Mouse (Mus musculus): ENCODE measurements at regions not wholly inside any gene's neighbourhood (a gene's known extent, or its start where the extent isn't known, plus 50 kb on each side); places are given as distances from the start of the nearest gene placed in this dataset.

- DNase-seq (ENCODE audit: extremely low spot score, low spot score) = no peak
- no peak overlapping the region for H3K4me3 ChIP-seq
- H3K36me3 ChIP-seq (replicated peaks) = no peaks in the 10 kb centered on the region
- 78% methylated on average over 3 of the region's 3 CpGs for whole genome bisulfite sequencing
- no peaks in the 10 kb centered on the region for H3K27me3 ChIP-seq (ENCODE audit: poor library complexity, severe bottlenecking)
- no peaks in the 10 kb centered on the region for H3K9me3 ChIP-seq
- no peaks in the 10 kb centered on the region for H3K4me1 ChIP-seq
- H3K27ac ChIP-seq = no peak overlapping the region
Measured at GRCm38 (mm10) chr7:74224378-74224777, 210.9 kb upstream of the St8sia2 start.

- H3K27ac ChIP-seq = no peak overlapping the region
- WGBS = 33% methylated on average over 4 of the region's 4 CpGs
- H3K4me3 ChIP-seq = no peak overlapping the region
- H3K9me3 ChIP-seq = no peaks in the 10 kb centered on the region
- H3K27me3 ChIP-seq (ENCODE audit: poor library complexity, severe bottlenecking) = no peaks in the 10 kb centered on the region
- no peaks in the 10 kb centered on the region for H3K36me3 ChIP-seq (replicated peaks)
- no peak for DNase-seq (ENCODE audit: extremely low spot score, low spot score)
- no peaks in the 10 kb centered on the region for H3K4me1 ChIP-seq
Measured at GRCm38 (mm10) chr7:74200661-74201060, 187.2 kb upstream of the St8sia2 start.

- no peaks in the 10 kb centered on the region for H3K27me3 ChIP-seq (ENCODE audit: poor library complexity, severe bottlenecking)
- no peak overlapping the region for H3K4me3 ChIP-seq
- no peak overlapping the region for H3K27ac ChIP-seq
- DNase-seq (ENCODE audit: extremely low spot score, low spot score) = no peak
- no peaks in the 10 kb centered on the region for H3K36me3 ChIP-seq (replicated peaks)
- WGBS = 94% methylated on average over 6 of the region's 6 CpGs
- no peaks in the 10 kb centered on the region for H3K9me3 ChIP-seq
- no peaks in the 10 kb centered on the region for H3K4me1 ChIP-seq
Measured at GRCm38 (mm10) chr7:74198796-74199195, 185.3 kb upstream of the St8sia2 start.

- Histone ChIP-seq H3K27me3 (ENCODE audit: poor library complexity, severe bottlenecking) (no peaks in the 10 kb centered on the region), H3K4me1 (no peaks in the 10 kb centered on the region), H3K36me3 (replicated peaks) (no peaks in the 10 kb centered on the region), H3K27ac (no peak overlapping the region), H3K9me3 (no peaks in the 10 kb centered on the region), H3K4me3 (no peak overlapping the region)
- DNase-seq (ENCODE audit: extremely low spot score, low spot score) = no peak
Measured at GRCm38 (mm10) chr7:74184661-74185060, 171.2 kb upstream of the St8sia2 start.

GRCm38 (mm10) chr7:74174206-74174605, 160.7 kb upstream of the St8sia2 start:
- Histone ChIP-seq H3K4me3 (no peak overlapping the region), H3K27me3 (ENCODE audit: poor library complexity, severe bottlenecking) (no peaks in the 10 kb centered on the region), H3K27ac (no peak overlapping the region), H3K36me3 (replicated peaks) (no peaks in the 10 kb centered on the region), H3K4me1 (peaks cover 19% of the 10 kb centered on the region), H3K9me3 (no peaks in the 10 kb centered on the region)
- WGBS = 74% methylated on average over 5 of the region's 5 CpGs
- DNase-seq (ENCODE audit: extremely low spot score, low spot score) = no peak

GRCm38 (mm10) chr7:74173230-74173612, 159.7 kb upstream of the St8sia2 start:
- Histone ChIP-seq H3K36me3 (replicated peaks) (no peaks in the 10 kb centered on the region), H3K27me3 (ENCODE audit: poor library complexity, severe bottlenecking) (no peaks in the 10 kb centered on the region), H3K4me1 (peaks cover 19% of the 10 kb centered on the region), H3K4me3 (no peak overlapping the region), H3K27ac (no peak overlapping the region), H3K9me3 (no peaks in the 10 kb centered on the region)
- DNase-seq (ENCODE audit: extremely low spot score, low spot score) = no peak
- WGBS = 46% methylated on average over 2 of the region's 2 CpGs

- Histone ChIP-seq H3K4me3 (no peak overlapping the region), H3K27me3 (ENCODE audit: poor library complexity, severe bottlenecking) (no peaks in the 10 kb centered on the region), H3K27ac (no peak overlapping the region), H3K9me3 (no peaks in the 10 kb centered on the region), H3K4me1 (peaks cover 19% of the 10 kb centered on the region), H3K36me3 (replicated peaks) (no peaks in the 10 kb centered on the region)
- no peak for DNase-seq (ENCODE audit: extremely low spot score, low spot score)
- 82% methylated on average over 4 of the region's 4 CpGs for WGBS
Measured at GRCm38 (mm10) chr7:74172504-74173229, 159.2 kb upstream of the St8sia2 start.

GRCm38 (mm10) chr7:74151590-74151989, 138.1 kb upstream of the St8sia2 start:
- no peaks in the 10 kb centered on the region for H3K4me1 ChIP-seq
- no peak overlapping the region for H3K4me3 ChIP-seq
- 73% methylated on average over 4 of the region's 4 CpGs for WGBS

GRCm38 (mm10) chr7:74143236-74143635, 129.7 kb upstream of the St8sia2 start:
- 94% methylated on average over 3 of the region's 3 CpGs for WGBS
- Histone ChIP-seq H3K4me3 (no peak overlapping the region), H3K36me3 (replicated peaks) (no peaks in the 10 kb centered on the region), H3K27me3 (ENCODE audit: poor library complexity, severe bottlenecking) (no peaks in the 10 kb centered on the region), H3K9me3 (no peaks in the 10 kb centered on the region), H3K4me1 (no peaks in the 10 kb centered on the region), H3K27ac (no peak overlapping the region)
- no peak for DNase-seq (ENCODE audit: extremely low spot score, low spot score)

More at GRCm38 (mm10) chr7:74151590-74151989, 138.1 kb upstream of the St8sia2 start:
- Histone ChIP-seq H3K9me3 (no peaks in the 10 kb centered on the region), H3K27me3 (ENCODE audit: poor library complexity, severe bottlenecking) (no peaks in the 10 kb centered on the region), H3K27ac (no peak overlapping the region), H3K36me3 (replicated peaks) (no peaks in the 10 kb centered on the region)
- DNase-seq (ENCODE audit: extremely low spot score, low spot score) = no peak

- DNase-seq (ENCODE audit: extremely low spot score, low spot score) = no peak
- H3K4me3 ChIP-seq = no peak overlapping the region
- no peaks in the 10 kb centered on the region for H3K36me3 ChIP-seq (replicated peaks)
- no peak overlapping the region for H3K27ac ChIP-seq
- H3K4me1 ChIP-seq = no peaks in the 10 kb centered on the region
- H3K27me3 ChIP-seq (ENCODE audit: poor library complexity, severe bottlenecking) = no peaks in the 10 kb centered on the region
- no peaks in the 10 kb centered on the region for H3K9me3 ChIP-seq
- 68% methylated on average over 6 of the region's 6 CpGs for WGBS
Measured at GRCm38 (mm10) chr7:74138169-74138568, 124.7 kb upstream of the St8sia2 start.

- H3K27me3 ChIP-seq (ENCODE audit: poor library complexity, severe bottlenecking) = no peaks in the 10 kb centered on the region
- 59% methylated on average over 8 of the region's 8 CpGs for WGBS
- peaks cover 15% of the 10 kb centered on the region for H3K4me1 ChIP-seq
- H3K4me3 ChIP-seq = no peak overlapping the region
- H3K36me3 ChIP-seq (replicated peaks) = no peaks in the 10 kb centered on the region
- peak overlapping the region; percentile 63 for H3K27ac ChIP-seq
- peak; percentile 15 for DNase-seq (ENCODE audit: extremely low spot score, low spot score)
- H3K9me3 ChIP-seq = no peaks in the 10 kb centered on the region
Measured at GRCm38 (mm10) chr7:74130206-74130836, 116.8 kb upstream of the St8sia2 start.

GRCm38 (mm10) chr7:74112071-74112470, 98.6 kb upstream of the St8sia2 start:
- H3K27ac ChIP-seq = no peak overlapping the region
- 78% methylated on average over 2 of the region's 2 CpGs for WGBS
- no peaks in the 10 kb centered on the region for H3K9me3 ChIP-seq
- no peaks in the 10 kb centered on the region for H3K27me3 ChIP-seq (ENCODE audit: poor library complexity, severe bottlenecking)
- no peak for DNase-seq (ENCODE audit: extremely low spot score, low spot score)
- H3K4me1 ChIP-seq = no peaks in the 10 kb centered on the region
- no peak overlapping the region for H3K4me3 ChIP-seq
- H3K36me3 ChIP-seq (replicated peaks) = no peaks in the 10 kb centered on the region

- Histone ChIP-seq H3K36me3 (replicated peaks) (no peaks in the 10 kb centered on the region), H3K4me1 (no peaks in the 10 kb centered on the region), H3K27me3 (ENCODE audit: poor library complexity, severe bottlenecking) (no peaks in the 10 kb centered on the region), H3K9me3 (no peaks in the 10 kb centered on the region), H3K4me3 (no peak overlapping the region), H3K27ac (no peak overlapping the region)
- WGBS = 69% methylated on average over 3 of the region's 3 CpGs
- DNase-seq (ENCODE audit: extremely low spot score, low spot score) = no peak
Measured at GRCm38 (mm10) chr7:74108347-74108746, 94.9 kb upstream of the St8sia2 start.

All from forebrain, embryonic 10.5 days (tissue).